Mouse (Mus musculus) G1E (cell line): ENCODE results near the gene Hmbs. TPM values are rescaled to one million over a fixed set of nuclear protein-coding genes. Genes with fewer than 3 reads are reported as not detected.
"Not testable (repeated sequence)": the region's sequence is repeated elsewhere in the genome, so short reads cannot be mapped to it uniquely, and the experiment has no call there.

Experiments used
- ATAC-seq: 2 replicates; pipeline ENCODE4 v1.8.0; 2016; ENCODE audit warnings: mild to moderate bottlenecking; ENCODE audit not compliant: insufficient number of reproducible peaks, poor library complexity, low FRiP score, severe bottlenecking; ENCODE audit errors: extremely low read depth
- DNase-seq: peaks from one replicate; pipeline ENCODE4 v3.0.0; 2012; ENCODE audit warnings: low spot score
- H3K27me3 ChIP-seq: 2 replicates; pipeline ENCODE4 v1.6.1; 2012; ENCODE audit warnings: mild to moderate bottlenecking, low read length, inconsistent platforms; ENCODE audit not compliant: insufficient read depth
- H3K36me3 ChIP-seq: replicated peaks from 2 replicates; pipeline ENCODE3; 2012; ENCODE audit warnings: mild to moderate bottlenecking, inconsistent platforms
- H3K4me1 ChIP-seq: 2 replicates; pipeline ENCODE4 v1.6.1; 2012; ENCODE audit warnings: low read depth, low read length, inconsistent platforms, mixed read lengths; ENCODE audit not compliant: insufficient read depth
- H3K4me3 ChIP-seq: 2 replicates; pipeline ENCODE4 v1.5.1; 2012; ENCODE audit warnings: low read depth, mild to moderate bottlenecking, inconsistent platforms, low read length, moderate library complexity, mixed read lengths
- H3K9me3 ChIP-seq: replicated peaks from 2 replicates; pipeline ENCODE4 v1.6.1; 2012; ENCODE audit warnings: inconsistent platforms
- CTCF ChIP-seq: IDR thresholded peaks from 2 replicates; pipeline ENCODE4 v1.5.1; 2012; ENCODE audit warnings: low read depth, low read length, inconsistent platforms, mixed read lengths
- GATA1 ChIP-seq: IDR thresholded peaks from 2 replicates; pipeline ENCODE4 v1.6.1; 2012; ENCODE audit warnings: borderline replicate concordance, low read length, inconsistent platforms, mixed read lengths
- GATA2 ChIP-seq: IDR thresholded peaks from 2 replicates; pipeline ENCODE4 v1.6.1; 2012; ENCODE audit warnings: low read depth, low read length, inconsistent platforms, borderline replicate concordance
- POLR2AphosphoS5 ChIP-seq: IDR thresholded peaks from 2 replicates; pipeline ENCODE4 v1.6.1; 2012; ENCODE audit warnings: low read depth, low read length, inconsistent platforms; ENCODE audit not compliant: insufficient replicate concordance
- TAL1 ChIP-seq: conservative IDR thresholded peaks from 2 replicates; pipeline ENCODE4 v1.6.1; 2012; ENCODE audit warnings: low read depth, low read length, inconsistent platforms, mixed read lengths
- polyA plus RNA-seq: library from polyadenylated mRNA; stranded (reverse); fragments of >175 nt; gene quantifications from 2 replicates; pipeline ENCODE4 v1.2.3, GENCODE M21; 2012
- total RNA-seq, 2 experiments: library from RNA; stranded (forward) in 1 of 2; stranded (reverse) in 1 of 2; fragments of 200-1000 nt in 1 of 2; fragments of >200 nt in 1 of 2; fragmentation: Nextera tagmentation in 1 of 2; gene quantifications; 2 replicates each; pipeline ENCODE4 v1.2.3; 2014 to 2017

Hmbs gene
- total and polyA plus RNA-seq, 3 experiments: 90.1 to 175 (median 108) TPM

DNA sequence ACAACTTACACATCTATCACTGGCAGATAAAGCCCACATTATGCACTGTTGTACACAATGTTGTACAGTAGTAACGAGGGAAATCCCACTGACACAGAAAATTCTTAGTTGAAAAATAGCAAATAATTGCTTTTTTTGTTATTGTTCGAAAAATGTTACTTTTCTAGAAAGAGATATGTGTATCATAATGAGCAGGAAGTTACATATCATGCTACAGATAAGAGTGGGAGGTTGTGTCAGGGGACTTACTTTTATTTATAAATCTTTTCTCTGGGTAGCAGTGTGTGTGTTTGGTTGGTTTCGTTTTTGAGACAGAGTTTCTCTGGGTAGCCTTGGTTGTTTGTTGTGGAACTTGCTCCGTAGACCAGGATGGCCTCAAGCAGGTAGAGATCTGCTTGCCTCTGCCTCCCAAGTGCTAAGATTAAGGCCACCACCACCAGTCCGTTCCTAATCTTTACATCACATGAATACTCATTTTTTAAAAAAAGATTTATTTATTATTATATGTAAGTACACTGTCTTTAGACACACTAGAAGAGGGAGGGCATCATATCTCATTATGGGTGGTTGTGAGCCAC is 34.2 kb upstream of the Hmbs start:
- H3K36me3 ChIP-seq: peaks cover 41% of the 10 kb centered on the region
- H3K9me3 ChIP-seq: no peaks in the 10 kb centered on the region
- no peak for ATAC-seq
- TF ChIP-seq GATA2 (no peak), GATA1 (no peak), CTCF (no peak), TAL1 (no peak), POLR2AphosphoS5 (no peak)
- peaks cover 35% of the 10 kb centered on the region for H3K4me1 ChIP-seq
- H3K4me3 ChIP-seq: peak overlapping the region; percentile 82
- DNase-seq: no peak
- no peaks in the 10 kb centered on the region for H3K27me3 ChIP-seq

DNA sequence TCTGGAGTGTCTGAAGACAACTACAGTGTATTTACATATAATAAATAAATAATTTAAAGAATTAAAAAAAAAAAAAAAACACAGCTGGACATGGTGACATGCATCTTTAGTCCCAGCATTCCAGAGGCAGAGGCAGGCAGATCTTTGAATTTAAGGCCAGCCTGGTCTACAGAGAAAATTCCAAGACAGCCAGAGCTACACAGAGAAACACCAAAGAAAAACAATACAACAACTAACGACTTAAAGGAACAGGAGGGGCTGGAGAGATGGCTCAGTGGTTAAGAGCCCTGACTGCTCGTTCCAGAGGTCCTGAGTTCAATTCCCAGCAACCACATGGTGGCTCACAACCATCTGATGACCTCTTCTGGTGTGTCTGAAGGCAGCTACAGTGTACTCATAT is 33.3 kb upstream of the Hmbs start:
- H3K27me3 ChIP-seq, DNase-seq, H3K4me3 ChIP-seq, ATAC-seq, H3K9me3 ChIP-seq: not testable (repeated sequence)
- H3K4me1 ChIP-seq: peaks cover 32% of the 10 kb centered on the region
- peaks cover 32% of the 10 kb centered on the region for H3K36me3 ChIP-seq

DNA sequence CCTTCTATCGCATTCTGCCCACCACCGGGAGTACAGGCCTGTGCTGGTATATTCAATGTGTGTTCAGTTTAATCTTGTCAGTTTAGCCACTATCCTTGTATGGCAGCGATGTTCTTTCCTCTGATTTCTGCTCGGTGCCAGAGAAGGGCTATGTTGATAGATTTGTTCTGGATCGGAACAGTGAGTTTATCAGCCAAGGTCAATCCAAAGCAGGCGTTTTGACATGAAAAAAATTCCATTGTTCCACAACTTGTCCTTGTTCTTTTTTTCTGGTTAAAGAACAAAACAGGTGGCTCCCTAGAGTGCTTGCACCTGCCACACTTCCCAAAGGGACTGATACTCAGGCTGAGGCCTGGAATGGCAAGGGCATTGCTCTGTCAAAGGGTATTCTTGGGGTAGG is 32.1 kb upstream of the Hmbs start:
- Histone ChIP-seq H3K9me3 (no peaks in the 10 kb centered on the region), H3K36me3 (peaks cover 20% of the 10 kb centered on the region), H3K4me3 (no peak overlapping the region), H3K27me3 (no peaks in the 10 kb centered on the region), H3K4me1 (peaks cover 22% of the 10 kb centered on the region)
- TF ChIP-seq POLR2AphosphoS5 (no peak), GATA2 (no peak), TAL1 (no peak), GATA1 (no peak), CTCF (no peak)
- DNase-seq (no peak), ATAC-seq (no peak)

GRCm38 (mm10) chr9:44373386-44373785 is 29.4 kb upstream of the Hmbs start:
- Histone ChIP-seq H3K4me3 (no peak overlapping the region), H3K36me3 (peaks cover 11% of the 10 kb centered on the region), H3K4me1 (peaks cover 5% of the 10 kb centered on the region; the same call in 1 of the 2 replicates), H3K27me3 (no peaks in the 10 kb centered on the region), H3K9me3 (no peaks in the 10 kb centered on the region)
- TF ChIP-seq CTCF: no peak
- no peak for TF ChIP-seq TAL1
- TF ChIP-seq GATA1: no peak
- no peak for TF ChIP-seq GATA2
- no peak for TF ChIP-seq POLR2AphosphoS5
- ATAC-seq: no peak
- DNase-seq: no peak

DNA sequence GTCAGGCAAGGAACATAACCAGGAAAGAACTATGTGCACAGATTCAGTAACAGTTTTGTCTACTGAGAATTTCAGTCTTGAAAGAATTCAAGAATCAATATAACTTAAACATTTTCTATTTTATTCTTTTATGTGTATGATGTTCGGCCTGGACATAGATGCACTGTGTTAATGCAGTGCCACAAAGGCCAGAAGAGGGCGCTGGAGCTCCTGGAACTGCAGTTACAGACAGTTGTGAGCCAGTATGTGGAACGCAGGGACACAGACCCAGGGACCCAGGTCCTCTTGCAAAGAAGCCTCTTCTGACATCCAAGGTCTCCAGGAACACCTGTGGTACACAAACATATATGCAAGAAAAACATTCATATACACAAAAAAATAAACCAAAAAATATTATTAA is 20.5 kb upstream of the Hmbs start:
- ATAC-seq: no peak
- TF ChIP-seq POLR2AphosphoS5 (no peak), TAL1 (no peak), GATA1 (no peak), GATA2 (no peak)
- H3K27me3 ChIP-seq: no peaks in the 10 kb centered on the region
- no peak for DNase-seq
- peaks cover 6% of the 10 kb centered on the region for H3K36me3 ChIP-seq
- H3K4me3 ChIP-seq: no peak overlapping the region
- no peaks in the 10 kb centered on the region for H3K9me3 ChIP-seq
- peaks cover 16% of the 10 kb centered on the region for H3K4me1 ChIP-seq

GRCm38 (mm10) chr9:44361931-44362330 is 17.9 kb upstream of the Hmbs start:
- Histone ChIP-seq H3K4me1 (peaks cover 24% of the 10 kb centered on the region), H3K4me3 (peak overlapping the region; percentile 89; the same call in 1 of the 2 replicates), H3K36me3 (peaks cover 27% of the 10 kb centered on the region)
- not testable (repeated sequence) for H3K27me3 ChIP-seq, DNase-seq, ATAC-seq, H3K9me3 ChIP-seq

GRCm38 (mm10) chr9:44361190-44361917 is 17.3 kb upstream of the Hmbs start, which contains the start of gene Vps11:
Gene Vps11 (minus strand): TSS chr9:44361670.
- H3K9me3 ChIP-seq: no peaks in the 10 kb centered on the region
- peaks cover 33% of the 10 kb centered on the region for H3K36me3 ChIP-seq
- peaks cover 25% of the 10 kb centered on the region for H3K4me1 ChIP-seq
- TF ChIP-seq TAL1 (no peak), CTCF (no peak), POLR2AphosphoS5 (no peak), GATA2 (no peak), GATA1 (no peak)
- ATAC-seq (peak; percentile 82), DNase-seq (peak; percentile 74)
- peak within 1 kb of the TSS; percentile 89 for H3K4me3 ChIP-seq
- H3K27me3 ChIP-seq: no peaks in the 10 kb centered on the region
